Mouse (Mus musculus) heart, embryonic 13.5 days (tissue): ENCODE measurements around the gene Dlst. TPM values are rescaled to one million over a fixed set of nuclear protein-coding genes. Genes with fewer than 3 reads are reported as not detected.

Source experiments
- ATAC-seq: fragments of 200-750 bp; cut with Nextera tagmentation; 2 replicates; pipeline ENCODE4 v1.8.0; 2017; ENCODE audit warnings: moderate TSS enrichment; ENCODE audit not compliant: insufficient number of reproducible peaks, low FRiP score, low TSS enrichment; ENCODE audit errors: extremely low read depth
- H3K27ac ChIP-seq: fragments of 300-500 bp; sonication (generic); replicated peaks from 2 replicates; pipeline ENCODE4 v1.5.1; 2015; ENCODE audit warnings: moderate library complexity, mild to moderate bottlenecking, inconsistent platforms
- H3K27me3 ChIP-seq: fragments of 300-500 bp; sonication (generic); replicated peaks from 2 replicates; pipeline ENCODE4 v1.6.1; 2015; ENCODE audit warnings: mild to moderate bottlenecking, inconsistent platforms
- H3K36me3 ChIP-seq: fragments of 300-500 bp; sonication (generic); 2 replicates; pipeline ENCODE4 v1.6.1; 2015; ENCODE audit warnings: mild to moderate bottlenecking, inconsistent platforms
- H3K4me1 ChIP-seq: fragments of 300-500 bp; sonication (generic); 2 replicates; pipeline ENCODE4 v1.6.1; 2015; ENCODE audit warnings: inconsistent platforms
- H3K4me2 ChIP-seq: fragments of 300-500 bp; sonication (generic); 2 replicates; pipeline ENCODE4 v1.6.1; 2015; ENCODE audit warnings: inconsistent platforms, mild to moderate bottlenecking, moderate library complexity
- H3K4me3 ChIP-seq: fragments of 300-500 bp; sonication (generic); 2 replicates; pipeline ENCODE4 v1.5.1; 2015; ENCODE audit warnings: moderate library complexity, mild to moderate bottlenecking, inconsistent platforms
- H3K9ac ChIP-seq: fragments of 300-500 bp; sonication (generic); 2 replicates; pipeline ENCODE4 v1.6.1; 2015; ENCODE audit warnings: inconsistent platforms, mild to moderate bottlenecking, moderate library complexity
- H3K9me3 ChIP-seq: fragments of 300-500 bp; sonication (generic); 2 replicates; pipeline ENCODE4 v1.6.1; 2016; ENCODE audit warnings: inconsistent platforms
- WGBS: fragments of 180-500 bp; shearing (Covaris S2); methylation state at CpG from one replicate; pipeline ENCODE4 v1.1.7; 2015; ENCODE audit warnings: mixed read lengths; 5-methylcytosine and 5-hydroxymethylcytosine counted together
- polyA plus RNA-seq: library from polyadenylated mRNA; unstranded; fragments of >200 nt; fragmentation: Nextera tagmentation; extraction: Ambion mirVana; gene quantifications from 2 replicates; pipeline ENCODE4 v1.2.1, GENCODE M21; 2015

Gene Dlst
- polyA plus RNA-seq, 1 experiment from 2014 or later: 176 TPM

GRCm38 (mm10) chr12:85115678-85116077 lies 5.0 kb downstream of the Dlst start:
- Histone ChIP-seq H3K27me3 (no peaks in the 10 kb centered on the region), H3K9me3 (no peaks in the 10 kb centered on the region), H3K4me2 (no peak overlapping the region), H3K27ac (no peak overlapping the region), H3K9ac (no peak overlapping the region), H3K36me3 (peaks cover 63% of the 10 kb centered on the region), H3K4me3 (no peak overlapping the region), H3K4me1 (peaks cover 33% of the 10 kb centered on the region)
- no peak for ATAC-seq
- WGBS: 73% methylated on average over 7 of the region's 7 CpGs

DNA sequence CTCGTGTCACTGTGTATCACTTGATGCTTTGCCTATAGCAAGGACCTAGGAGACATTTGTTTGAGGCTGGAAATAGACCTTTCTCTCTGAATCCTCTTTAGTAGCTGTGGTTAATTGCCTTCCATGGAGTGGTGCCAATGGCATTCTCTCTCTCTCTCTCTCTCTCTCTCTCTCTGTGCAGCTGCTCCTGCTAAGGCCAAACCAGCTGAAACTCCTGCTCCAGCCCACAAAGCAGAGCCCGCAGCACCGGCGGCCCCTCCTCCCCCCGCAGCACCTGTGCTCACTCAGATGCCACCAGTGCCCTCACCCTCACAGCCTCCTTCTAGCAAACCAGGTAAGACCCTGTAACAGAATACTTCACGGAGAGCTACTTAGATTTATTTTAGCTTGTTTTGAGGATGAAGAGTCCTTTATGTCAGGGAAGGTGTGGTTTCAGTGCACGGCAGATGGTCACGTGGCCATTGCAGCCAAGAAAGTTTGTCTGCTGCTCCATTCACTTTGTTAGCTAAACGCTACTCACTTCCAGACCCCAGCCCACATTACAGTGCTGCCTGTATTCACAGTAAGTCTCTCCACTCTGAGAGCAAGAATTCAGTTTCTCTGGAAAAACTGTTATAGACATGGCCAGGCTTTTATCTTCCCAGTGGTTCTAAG lies 11.3 kb downstream of the Dlst start:
- Histone ChIP-seq H3K4me1 (no peaks in the 10 kb centered on the region), H3K9me3 (no peaks in the 10 kb centered on the region), H3K27ac (no peak overlapping the region), H3K4me2 (no peak overlapping the region), H3K27me3 (no peaks in the 10 kb centered on the region), H3K36me3 (peaks cover 99% of the 10 kb centered on the region), H3K4me3 (no peak overlapping the region), H3K9ac (no peak overlapping the region)
- no peak for ATAC-seq
- WGBS: 89% methylated on average over 9 of the region's 9 CpGs

DNA sequence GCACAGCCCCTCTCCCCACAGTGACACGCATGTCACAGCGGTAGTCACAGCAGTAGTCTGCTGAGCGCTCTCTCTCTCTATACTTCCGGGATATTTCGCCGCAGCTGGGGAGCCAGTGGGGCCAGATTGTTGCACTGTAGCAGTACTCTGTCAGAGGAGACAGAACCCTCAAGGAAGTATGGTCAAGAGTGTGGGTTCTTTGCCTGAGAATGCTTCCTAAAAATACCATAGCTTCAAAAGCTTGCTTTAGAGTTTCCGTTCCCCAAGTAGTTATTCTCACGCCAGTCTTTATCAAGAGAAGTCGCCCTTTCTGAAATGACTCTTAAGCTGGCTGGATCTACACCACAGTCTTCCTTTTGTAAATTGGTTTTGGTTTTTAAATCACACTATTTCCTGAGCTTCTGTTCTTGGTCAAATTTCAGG lies 12.5 kb downstream of the Dlst start:
- Histone ChIP-seq H3K4me1 (no peaks in the 10 kb centered on the region), H3K4me3 (no peak overlapping the region), H3K9ac (no peak overlapping the region), H3K27ac (no peak overlapping the region), H3K27me3 (no peaks in the 10 kb centered on the region), H3K4me2 (no peak overlapping the region), H3K9me3 (no peaks in the 10 kb centered on the region), H3K36me3 (peaks cover 100% of the 10 kb centered on the region)
- ATAC-seq: no peak
- WGBS: 89% methylated on average over 9 of the region's 9 CpGs

- H3K9me3 ChIP-seq: no peaks in the 10 kb centered on the region
- H3K36me3 ChIP-seq: peaks cover 100% of the 10 kb centered on the region
- H3K4me2 ChIP-seq: no peak overlapping the region
- H3K27me3 ChIP-seq: no peaks in the 10 kb centered on the region
- H3K27ac ChIP-seq: no peak overlapping the region
- H3K4me1 ChIP-seq: no peaks in the 10 kb centered on the region
- 86% methylated on average over 11 of the region's 11 CpGs for whole genome bisulfite sequencing
- H3K9ac ChIP-seq: no peak overlapping the region
- H3K4me3 ChIP-seq: no peak overlapping the region
- ATAC-seq: no peak
These were observed 13.0 kb downstream of the Dlst start for GRCm38 (mm10) chr12:85123645-85124044.

DNA sequence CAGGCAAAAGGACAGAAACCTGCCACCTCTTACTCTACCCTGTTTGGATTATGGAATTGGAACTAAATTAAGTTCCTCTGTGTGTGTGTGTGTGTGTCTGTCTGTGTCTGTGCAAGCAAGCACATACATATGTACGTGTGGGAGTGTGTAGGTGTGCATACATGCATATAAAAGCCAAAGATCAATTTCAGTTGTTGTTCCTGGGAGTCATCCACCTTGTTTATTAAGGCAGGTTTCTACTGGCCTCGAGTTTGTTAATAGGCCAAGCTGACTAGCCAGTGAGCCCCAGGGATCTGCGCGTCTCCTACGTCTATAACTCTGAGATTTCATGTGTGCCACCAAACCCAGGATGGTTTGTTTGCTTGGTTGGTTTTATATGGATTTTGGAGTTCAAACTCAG lies 14.1 kb downstream of the Dlst start:
- no peak for ATAC-seq
- Histone ChIP-seq H3K4me1 (no peaks in the 10 kb centered on the region), H3K27ac (no peak overlapping the region), H3K36me3 (peaks cover 99% of the 10 kb centered on the region), H3K4me3 (no peak overlapping the region), H3K27me3 (no peaks in the 10 kb centered on the region), H3K9ac (no peak overlapping the region), H3K4me2 (no peak overlapping the region), H3K9me3 (no peaks in the 10 kb centered on the region)
- WGBS: 94% methylated on average over 5 of the region's 5 CpGs

GRCm38 (mm10) chr12:85126986-85127603 lies 16.5 kb downstream of the Dlst start:
- Histone ChIP-seq H3K36me3 (peaks cover 96% of the 10 kb centered on the region), H3K4me3 (no peak overlapping the region), H3K4me2 (no peak overlapping the region), H3K9ac (no peak overlapping the region), H3K4me1 (no peaks in the 10 kb centered on the region), H3K27ac (no peak overlapping the region), H3K27me3 (no peaks in the 10 kb centered on the region), H3K9me3 (no peaks in the 10 kb centered on the region)
- ATAC-seq: no peak
- 78% methylated on average over 8 of the region's 8 CpGs for WGBS

DNA sequence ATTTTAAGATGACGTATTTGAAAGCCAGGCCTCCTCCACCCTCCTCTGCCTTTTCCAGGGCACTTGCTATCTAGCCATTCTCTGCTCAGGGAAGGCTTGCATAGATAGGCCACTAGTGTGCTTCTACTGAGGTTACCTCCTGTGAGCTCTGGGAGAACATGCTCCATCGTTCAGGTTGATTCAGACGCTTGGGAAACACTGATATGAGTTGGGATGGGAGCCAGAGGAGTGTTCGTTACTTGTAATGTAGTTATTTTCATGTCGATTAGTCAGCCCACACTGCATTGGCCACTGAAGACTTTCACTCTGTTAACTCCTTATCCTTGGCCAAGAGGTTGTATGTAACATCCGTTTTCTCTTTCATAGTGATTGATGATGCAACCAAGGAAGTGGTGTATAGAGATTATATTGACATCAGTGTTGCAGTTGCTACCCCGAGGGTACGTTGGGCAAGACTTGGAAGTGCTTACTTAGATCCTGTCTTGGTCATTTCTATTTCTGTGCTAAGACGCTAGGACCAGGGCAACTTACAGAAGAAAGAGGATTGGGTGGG lies 18.9 kb downstream of the Dlst start:
- Histone ChIP-seq H3K27me3 (no peaks in the 10 kb centered on the region), H3K4me1 (no peaks in the 10 kb centered on the region), H3K36me3 (peaks cover 96% of the 10 kb centered on the region), H3K27ac (no peak overlapping the region), H3K9me3 (no peaks in the 10 kb centered on the region), H3K4me2 (no peak overlapping the region), H3K4me3 (no peak overlapping the region), H3K9ac (no peak overlapping the region)
- no peak for ATAC-seq
- 81% methylated on average over 9 of the region's 9 CpGs for WGBS

- H3K4me3 ChIP-seq: no peak overlapping the region
- H3K27ac ChIP-seq: no peak overlapping the region
- H3K4me1 ChIP-seq: peaks cover 9% of the 10 kb centered on the region
- no peaks in the 10 kb centered on the region for H3K9me3 ChIP-seq
- 88% methylated on average over 6 of the region's 6 CpGs for WGBS
- no peaks in the 10 kb centered on the region for H3K27me3 ChIP-seq
- H3K4me2 ChIP-seq: no peak overlapping the region
- H3K36me3 ChIP-seq: peaks cover 91% of the 10 kb centered on the region
- ATAC-seq: no peak
- H3K9ac ChIP-seq: no peak overlapping the region
These were observed 20.7 kb downstream of the Dlst start for GRCm38 (mm10) chr12:85131361-85131760.

- Histone ChIP-seq H3K36me3 (peaks cover 64% of the 10 kb centered on the region), H3K27me3 (peaks cover 14% of the 10 kb centered on the region), H3K4me1 (peaks cover 10% of the 10 kb centered on the region), H3K27ac (no peak overlapping the region), H3K4me3 (no peak overlapping the region), H3K9ac (no peak overlapping the region), H3K9me3 (no peaks in the 10 kb centered on the region), H3K4me2 (no peak overlapping the region)
- WGBS: 75% methylated on average over 8 of the region's 8 CpGs
- no peak for ATAC-seq
These were observed 23.6 kb downstream of the Dlst start for GRCm38 (mm10) chr12:85134043-85134794.

GRCm38 (mm10) chr12:85135513-85136470 lies 25.2 kb downstream of the Dlst start:
- H3K27me3 ChIP-seq: peaks cover 30% of the 10 kb centered on the region
- H3K4me3 ChIP-seq: no peak overlapping the region
- H3K9ac ChIP-seq: 0 out of 2 replicates have a peak overlapping the region, but pooled peaks have one; percentile 19
- 67% methylated on average over 19 of the region's 19 CpGs for WGBS
- peaks cover 48% of the 10 kb centered on the region for H3K36me3 ChIP-seq
- H3K9me3 ChIP-seq: no peaks in the 10 kb centered on the region
- 0 out of 2 replicates have a peak, but pooled peaks have one; percentile 33 for ATAC-seq
- H3K4me1 ChIP-seq: peaks cover 16% of the 10 kb centered on the region
- H3K27ac ChIP-seq: no peak overlapping the region
- no peak overlapping the region for H3K4me2 ChIP-seq
